Mouse (Mus musculus) heart, adult 2 months (tissue): Measurements from ENCODE around the gene Cox6a2.

Source experiments
- CTCF ChIP-seq: fragments of 200-600 bp; IDR thresholded peaks from 2 replicates; pipeline ENCODE4 v1.8.1; 2022; ENCODE audit warnings: antibody characterized with exemption, mild to moderate bottlenecking, moderate library complexity
- EP300 ChIP-seq: fragments of 200-500 bp; IDR thresholded peaks from 2 replicates; pipeline ENCODE4 v1.6.1; 2011; ENCODE audit warnings: low read depth, low read length, control low read depth; ENCODE audit not compliant: insufficient read depth
- POLR2A ChIP-seq: fragments of 200-500 bp; IDR thresholded peaks from 2 replicates; pipeline ENCODE4 v1.6.1; 2011; ENCODE audit warnings: mild to moderate bottlenecking, low read depth, low read length, control low read depth; ENCODE audit not compliant: insufficient read depth

DNA sequence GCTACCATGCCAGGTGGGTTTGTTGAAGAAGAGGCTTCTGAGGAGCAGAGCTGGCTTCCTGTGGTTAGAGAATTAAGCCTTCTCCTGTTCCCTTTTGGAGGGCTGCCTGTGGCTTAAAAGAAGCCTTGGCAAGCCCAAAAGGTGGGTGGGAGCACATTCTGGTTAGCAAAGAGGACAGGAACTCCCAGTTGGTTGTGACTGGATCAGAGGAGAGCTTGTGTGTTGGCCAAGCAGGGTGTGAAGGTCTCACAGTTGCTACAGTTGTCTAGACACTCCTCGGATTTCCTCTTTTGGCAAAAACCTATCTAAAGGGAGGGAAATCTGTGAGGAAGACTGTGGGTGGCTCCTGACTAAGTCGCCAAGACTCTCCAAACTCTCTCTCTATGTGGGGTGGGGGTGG lies 27.8 kb downstream of the Cox6a2 start:
- TF ChIP-seq POLR2A (no peak), CTCF (no peak), EP300 (no peak)
